Mouse (Mus musculus) limb, embryonic 12.5 days (tissue): ENCODE data around the gene Prl. TPM values are rescaled to one million over a fixed set of nuclear protein-coding genes. Genes with fewer than 3 reads are reported as not detected.
A peak's percentile ranks its signal among the peaks of the same experiment; 100 is the strongest.
"Not testable (repeated sequence)": the region's sequence is repeated elsewhere in the genome, so short reads cannot be mapped to it uniquely, and the experiment has no call there.

Experiments
- ATAC-seq: fragments of 200-750 bp; cut with Nextera tagmentation; 2 replicates; pipeline ENCODE4 v1.8.0; 2017; ENCODE audit warnings: low read depth, moderate TSS enrichment; ENCODE audit not compliant: insufficient number of reproducible peaks, insufficient read depth, low FRiP score, low TSS enrichment
- H3K27ac ChIP-seq: fragments of 300-500 bp; sonication (generic); 2 replicates; pipeline ENCODE4 v1.5.1; 2016; ENCODE audit warnings: mild to moderate bottlenecking, moderate library complexity
- H3K27me3 ChIP-seq: fragments of 300-500 bp; sonication (generic); 2 replicates; pipeline ENCODE4 v1.6.1; 2016; ENCODE audit warnings: mild to moderate bottlenecking, moderate library complexity
- H3K36me3 ChIP-seq: fragments of 300-500 bp; sonication (generic); 2 replicates; pipeline ENCODE4 v1.6.1; 2016; ENCODE audit warnings: mild to moderate bottlenecking, moderate library complexity
- H3K4me1 ChIP-seq: fragments of 300-500 bp; sonication (generic); replicated peaks from 2 replicates; pipeline ENCODE4 v1.6.1; 2016
- H3K4me2 ChIP-seq: fragments of 300-500 bp; sonication (generic); 2 replicates; pipeline ENCODE4 v1.6.1; 2016; ENCODE audit warnings: mild to moderate bottlenecking, moderate library complexity
- H3K4me3 ChIP-seq: fragments of 300-500 bp; sonication (generic); replicated peaks from 2 replicates; pipeline ENCODE4 v1.5.1; 2016; ENCODE audit warnings: mild to moderate bottlenecking
- H3K9ac ChIP-seq: fragments of 300-500 bp; sonication (generic); replicated peaks from 2 replicates; pipeline ENCODE4 v1.6.1; 2016; ENCODE audit warnings: mild to moderate bottlenecking, moderate library complexity
- H3K9me3 ChIP-seq: fragments of 300-500 bp; sonication (generic); 2 replicates; pipeline ENCODE4 v1.6.1; 2016; ENCODE audit warnings: mild to moderate bottlenecking, moderate library complexity
- WGBS: fragments of 180-500 bp; shearing (Covaris S2); methylation state at CpG from one replicate; pipeline ENCODE4 v1.1.7; 2016; 5-methylcytosine and 5-hydroxymethylcytosine counted together
- polyA plus RNA-seq: library from polyadenylated mRNA; unstranded; fragments of >200 nt; fragmentation: Nextera tagmentation; extraction: Ambion mirVana; gene quantifications from 2 replicates; pipeline ENCODE4 v1.2.1, GENCODE M21; 2016

The Prl gene
- polyA plus RNA-seq = not detected in 2 replicates

DNA sequence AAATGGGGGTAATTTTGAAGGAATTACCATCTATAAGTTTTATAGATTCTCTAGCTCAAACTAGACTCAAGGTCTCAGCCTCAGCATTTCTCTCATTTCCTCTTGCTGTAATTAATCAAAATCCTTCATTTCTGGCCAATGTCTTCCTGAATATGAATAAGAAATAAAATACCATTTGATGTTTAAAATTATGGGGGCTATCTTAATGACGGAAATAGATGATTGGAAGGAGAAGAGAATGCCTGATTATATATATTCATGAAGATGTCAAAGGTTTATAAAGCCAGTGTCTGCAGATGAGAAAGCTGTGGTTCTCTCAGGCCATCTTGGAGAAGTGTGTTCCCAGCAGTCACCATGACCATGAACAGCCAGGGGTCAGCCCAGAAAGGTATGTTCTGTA lies at the start of gene Prl:
Prl (plus strand) TSS at position 301 of the 400 bp plus-strand sequence.
- no peak for ATAC-seq
- Histone ChIP-seq H3K27me3 (no peaks in the 10 kb centered on the region), H3K9me3 (no peaks in the 10 kb centered on the region), H3K36me3 (no peaks in the 10 kb centered on the region), H3K27ac (no peak within 1 kb of the TSS), H3K4me1 (no peaks in the 10 kb centered on the region), H3K9ac (no peak within 1 kb of the TSS), H3K4me2 (no peak within 1 kb of the TSS), H3K4me3 (no peak within 1 kb of the TSS)
- 89% methylated on average over 1 of the region's 1 CpGs for WGBS

DNA sequence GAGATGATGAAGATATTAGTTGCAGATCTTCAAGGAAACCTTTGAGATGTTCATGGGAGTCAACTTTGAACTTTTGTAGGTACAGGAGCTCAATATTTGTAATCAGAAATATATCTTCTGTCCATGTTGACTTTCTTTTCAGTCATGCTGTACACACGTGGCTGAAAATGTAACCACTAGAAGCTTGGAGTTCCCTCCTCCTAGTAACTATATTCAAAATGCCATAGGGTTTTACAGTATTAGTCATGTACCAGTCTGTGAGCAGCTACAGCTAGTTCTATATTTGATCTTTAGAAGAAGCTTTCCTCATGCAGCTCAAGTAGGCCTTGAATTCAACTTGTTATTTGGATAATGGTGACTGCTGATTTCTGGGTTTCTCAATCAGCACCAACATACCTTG lies 30.8 kb upstream of the Prl start:
- no peaks in the 10 kb centered on the region for H3K36me3 ChIP-seq
- no peak for ATAC-seq
- no peaks in the 10 kb centered on the region for H3K9me3 ChIP-seq
- no peak overlapping the region for H3K4me3 ChIP-seq
- H3K9ac ChIP-seq = no peak overlapping the region
- no peak overlapping the region for H3K27ac ChIP-seq
- H3K4me2 ChIP-seq = no peak overlapping the region
- WGBS = 83% methylated on average over 1 of the region's 1 CpGs
- no peaks in the 10 kb centered on the region for H3K27me3 ChIP-seq
- peaks cover 13% of the 10 kb centered on the region for H3K4me1 ChIP-seq

DNA sequence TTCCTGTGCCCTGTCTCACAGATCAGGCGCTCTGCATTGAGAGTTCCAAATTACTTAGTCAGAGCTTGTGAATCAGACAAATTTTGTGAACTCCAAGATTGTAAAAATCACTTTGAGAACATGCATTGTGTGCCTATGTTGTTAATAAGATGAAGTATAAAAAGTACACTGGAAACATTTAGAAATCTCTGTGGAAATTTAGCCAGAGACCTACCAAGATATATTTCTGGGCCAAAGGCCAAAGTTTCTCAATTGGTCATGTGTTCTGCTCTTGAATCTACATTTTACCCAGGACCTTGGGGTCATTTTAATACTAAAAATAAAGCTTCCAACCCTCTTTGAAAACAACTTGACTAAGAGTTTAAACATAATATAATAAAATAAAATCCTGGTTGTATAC lies 30.0 kb upstream of the Prl start:
- Histone ChIP-seq H3K4me3 (no peak overlapping the region), H3K4me2 (no peak overlapping the region), H3K4me1 (peaks cover 18% of the 10 kb centered on the region), H3K36me3 (no peaks in the 10 kb centered on the region), H3K9ac (no peak overlapping the region), H3K27me3 (no peaks in the 10 kb centered on the region), H3K9me3 (no peaks in the 10 kb centered on the region), H3K27ac (no peak overlapping the region)
- no peak for ATAC-seq
- 83% methylated on average over 1 of the region's 1 CpGs for WGBS

DNA sequence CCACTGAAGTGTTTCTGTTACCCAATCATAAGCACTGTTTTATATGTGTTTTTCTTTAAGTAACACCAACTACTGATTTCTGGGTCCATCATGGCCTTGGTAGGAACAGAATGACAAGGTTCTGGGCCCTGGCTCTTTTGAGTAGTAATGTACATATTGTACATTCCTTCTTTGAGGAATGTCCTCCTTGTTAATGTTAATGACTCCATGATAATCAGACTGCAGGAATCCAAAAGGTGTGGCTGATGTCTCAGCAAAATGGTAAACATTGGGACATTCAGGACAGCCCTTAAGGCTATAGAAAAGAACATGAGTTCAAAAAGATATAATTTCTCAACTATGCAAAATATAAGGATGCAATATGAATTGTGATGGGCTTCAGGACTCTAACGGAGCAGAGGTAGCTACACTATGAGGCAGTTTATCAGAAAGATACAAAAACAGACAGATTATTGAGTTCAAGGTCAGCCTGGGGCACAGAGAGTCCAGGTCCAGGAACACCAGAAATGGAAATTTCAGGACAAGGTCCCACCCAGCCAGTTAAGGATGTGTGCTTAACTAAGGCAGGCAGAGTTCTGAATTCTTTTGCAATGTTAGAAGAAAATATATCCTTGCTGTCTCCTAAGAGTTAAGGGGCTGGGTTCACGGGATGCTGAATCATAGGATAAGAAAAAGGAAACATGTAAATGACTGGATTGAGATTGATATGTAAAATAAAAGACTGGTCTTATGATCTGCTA lies 28.7 kb upstream of the Prl start:
- no peak for ATAC-seq
- Histone ChIP-seq H3K27me3 (no peaks in the 10 kb centered on the region), H3K9ac (no peak overlapping the region), H3K4me2 (no peak overlapping the region), H3K4me3 (no peak overlapping the region), H3K27ac (no peak overlapping the region), H3K36me3 (no peaks in the 10 kb centered on the region), H3K4me1 (peaks cover 18% of the 10 kb centered on the region), H3K9me3 (no peaks in the 10 kb centered on the region)
- 93% methylated on average over 2 of the region's 2 CpGs for WGBS

DNA sequence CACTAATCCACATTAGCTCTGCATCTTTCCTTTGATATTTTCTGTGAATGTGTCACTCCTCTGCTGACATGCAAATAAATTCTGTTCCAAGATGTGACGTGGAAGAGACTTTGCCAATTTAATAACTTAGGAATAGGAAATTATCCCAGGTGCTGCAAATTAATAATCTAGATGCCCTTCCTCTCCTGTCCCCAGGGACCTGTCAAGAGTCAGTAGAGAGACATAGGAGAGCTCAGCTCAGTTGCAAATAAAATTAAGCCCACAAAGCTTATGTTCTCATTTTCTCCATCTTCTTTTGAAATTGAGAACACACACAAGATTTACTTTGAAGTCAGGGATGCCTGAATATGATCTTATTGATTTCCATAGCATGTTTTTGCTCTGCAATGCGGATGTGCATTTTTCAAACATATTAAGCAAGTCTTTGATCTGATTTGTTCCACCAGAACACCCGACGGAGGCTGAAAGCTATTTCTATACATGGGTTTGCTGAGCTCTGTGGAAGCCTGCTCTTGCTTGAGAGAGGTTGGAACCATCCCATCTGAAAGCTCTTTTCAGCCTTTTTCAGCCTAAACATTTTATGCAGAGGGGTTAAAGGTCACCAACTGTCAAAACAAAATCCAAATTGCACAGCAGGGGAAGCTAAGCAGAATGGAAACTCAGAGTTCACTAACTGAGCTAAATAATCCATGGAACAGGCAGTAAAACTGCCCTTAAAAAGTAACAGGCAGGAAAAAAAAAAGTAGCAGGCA lies 26.1 kb upstream of the Prl start:
- 16% methylated on average over 4 of the region's 4 CpGs for WGBS
- H3K9me3 ChIP-seq = no peaks in the 10 kb centered on the region

DNA sequence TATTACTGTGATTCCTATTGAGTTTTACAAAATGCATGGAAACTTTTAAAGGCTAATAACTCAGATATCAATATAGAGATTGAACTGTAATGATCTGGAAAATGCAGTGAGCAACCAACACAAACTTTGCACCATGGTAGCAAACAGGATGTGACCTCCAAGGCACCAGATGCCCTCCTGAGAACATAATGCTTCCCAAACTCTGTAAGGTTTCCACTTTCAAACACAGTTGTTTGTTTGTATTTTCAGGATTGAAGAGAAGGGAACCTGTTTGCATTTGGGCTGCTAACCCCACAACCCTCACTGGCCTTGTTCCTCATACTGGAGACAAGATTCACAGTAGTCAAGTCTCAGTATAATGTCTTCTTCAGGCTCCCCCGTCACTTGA lies 25.5 kb upstream of the Prl start:
- no peak for ATAC-seq
- WGBS = 59% methylated on average over 1 of the region's 1 CpGs

More for the DNA sequence above, 26.1 kb upstream of the Prl start:
- peaks cover 18% of the 10 kb centered on the region for H3K4me1 ChIP-seq
- ATAC-seq = peak; percentile 47
- no peak overlapping the region for H3K9ac ChIP-seq
- H3K36me3 ChIP-seq = no peaks in the 10 kb centered on the region
- peak overlapping the region; percentile 69 for H3K27ac ChIP-seq
- H3K4me2 ChIP-seq = no peak overlapping the region
- no peaks in the 10 kb centered on the region for H3K27me3 ChIP-seq
- no peak overlapping the region for H3K4me3 ChIP-seq

DNA sequence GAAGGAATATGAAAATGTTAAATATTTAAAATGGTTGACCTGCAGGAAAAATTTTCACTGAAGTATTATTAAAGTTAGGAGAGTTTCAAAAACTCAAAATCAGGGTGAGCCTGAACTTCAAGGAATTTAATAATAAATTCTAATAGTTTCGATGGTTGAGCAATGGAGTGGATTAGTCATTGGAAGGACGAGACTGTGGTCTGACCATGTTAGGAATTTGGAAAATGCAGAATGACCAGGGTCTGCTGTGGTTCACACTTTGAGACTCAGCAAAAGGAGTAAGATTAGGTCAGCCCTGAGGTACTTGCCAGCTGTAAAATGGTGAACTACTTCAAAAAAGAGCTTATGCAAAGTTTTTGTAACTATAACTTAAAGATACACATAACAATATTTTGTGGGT lies 24.4 kb upstream of the Prl start:
- Histone ChIP-seq H3K27me3 (no peaks in the 10 kb centered on the region), H3K4me3 (no peak overlapping the region), H3K36me3 (no peaks in the 10 kb centered on the region), H3K9me3 (no peaks in the 10 kb centered on the region), H3K9ac (no peak overlapping the region), H3K4me2 (no peak overlapping the region), H3K27ac (no peak overlapping the region), H3K4me1 (peaks cover 18% of the 10 kb centered on the region)
- ATAC-seq = no peak
- WGBS = 82% methylated on average over 2 of the region's 2 CpGs

More for the DNA sequence above, 25.5 kb upstream of the Prl start:
- Histone ChIP-seq H3K4me3 (no peak overlapping the region), H3K27me3 (no peaks in the 10 kb centered on the region), H3K9me3 (no peaks in the 10 kb centered on the region), H3K4me2 (no peak overlapping the region), H3K4me1 (peaks cover 18% of the 10 kb centered on the region), H3K27ac (peak overlapping the region; percentile 78; the same call in 1 of the 2 replicates), H3K36me3 (no peaks in the 10 kb centered on the region), H3K9ac (no peak overlapping the region)

DNA sequence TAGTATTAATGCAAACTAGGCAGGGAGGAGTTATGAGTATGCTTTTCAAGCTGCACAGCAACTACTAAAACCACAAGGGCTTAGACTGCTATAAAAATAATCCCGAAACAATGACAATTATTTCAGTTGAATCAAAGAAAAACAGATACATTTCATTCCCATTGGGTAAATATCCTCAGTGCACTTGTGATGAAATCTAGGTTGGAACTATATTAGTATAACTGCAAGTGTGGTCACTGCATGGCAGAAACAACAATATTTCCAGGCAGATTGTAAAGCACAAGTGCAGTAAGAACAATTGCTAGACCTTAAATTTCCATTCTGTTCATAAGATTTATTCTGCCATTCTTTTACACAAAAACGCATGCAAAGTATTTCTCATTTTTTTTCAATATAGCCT lies 15.2 kb upstream of the Prl start:
- ATAC-seq = no peak
- Histone ChIP-seq H3K27me3 (no peaks in the 10 kb centered on the region), H3K4me2 (no peak overlapping the region), H3K9ac (no peak overlapping the region), H3K36me3 (no peaks in the 10 kb centered on the region), H3K4me1 (no peaks in the 10 kb centered on the region), H3K4me3 (no peak overlapping the region), H3K27ac (no peak overlapping the region), H3K9me3 (no peaks in the 10 kb centered on the region)
- 83% methylated on average over 2 of the region's 2 CpGs for WGBS

DNA sequence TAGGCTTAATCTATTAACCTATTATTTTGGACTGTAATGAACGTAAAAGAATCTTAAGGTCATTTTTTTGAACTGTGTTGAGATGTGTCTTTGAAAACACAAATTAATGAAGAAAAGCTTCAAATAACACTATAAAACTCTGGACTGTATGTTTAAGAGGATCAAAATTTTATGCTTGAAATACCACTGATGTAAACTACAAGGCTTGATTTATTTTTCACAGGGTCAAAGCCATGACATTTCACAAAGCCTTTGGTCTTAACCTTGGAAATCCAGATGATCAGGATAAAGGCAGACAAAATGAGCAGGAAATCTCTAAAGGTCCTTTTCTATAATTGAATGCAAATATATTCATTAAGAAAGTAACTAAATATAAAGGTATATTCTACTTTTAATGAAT lies 14.0 kb upstream of the Prl start:
- H3K27me3 ChIP-seq = no peaks in the 10 kb centered on the region
- no peaks in the 10 kb centered on the region for H3K9me3 ChIP-seq
- no peak for ATAC-seq
- H3K36me3 ChIP-seq = no peaks in the 10 kb centered on the region
- WGBS = 85% methylated on average over 1 of the region's 1 CpGs
- no peaks in the 10 kb centered on the region for H3K4me1 ChIP-seq
- H3K27ac ChIP-seq = no peak overlapping the region
- H3K4me3 ChIP-seq = no peak overlapping the region
- H3K9ac ChIP-seq = no peak overlapping the region
- H3K4me2 ChIP-seq = no peak overlapping the region

DNA sequence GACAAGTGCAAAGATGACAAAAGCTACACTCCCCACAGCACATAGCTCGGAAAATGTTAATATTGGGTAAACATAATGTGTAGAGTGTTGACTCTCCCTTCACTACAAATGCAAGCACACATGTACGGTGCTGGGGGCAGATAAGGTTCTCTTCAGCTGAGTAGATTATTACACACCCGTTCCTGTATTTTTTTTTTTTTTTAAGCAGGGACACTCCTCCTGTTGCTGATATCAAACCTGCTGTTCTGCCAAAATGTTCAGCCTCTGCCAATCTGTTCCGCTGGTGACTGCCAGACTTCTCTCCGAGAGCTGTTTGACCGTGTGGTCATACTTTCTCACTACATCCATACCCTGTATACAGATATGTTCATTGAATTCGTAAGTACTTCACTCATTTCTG lies 1.8 kb downstream of the Prl start:
- ATAC-seq = no peak
- H3K9me3 ChIP-seq = no peaks in the 10 kb centered on the region
- no peak overlapping the region for H3K27ac ChIP-seq
- H3K4me1 ChIP-seq = no peaks in the 10 kb centered on the region
- H3K36me3 ChIP-seq = no peaks in the 10 kb centered on the region
- WGBS = 93% methylated on average over 7 of the region's 7 CpGs
- H3K4me2 ChIP-seq = no peak overlapping the region
- no peak overlapping the region for H3K9ac ChIP-seq
- no peak overlapping the region for H3K4me3 ChIP-seq
- no peaks in the 10 kb centered on the region for H3K27me3 ChIP-seq

DNA sequence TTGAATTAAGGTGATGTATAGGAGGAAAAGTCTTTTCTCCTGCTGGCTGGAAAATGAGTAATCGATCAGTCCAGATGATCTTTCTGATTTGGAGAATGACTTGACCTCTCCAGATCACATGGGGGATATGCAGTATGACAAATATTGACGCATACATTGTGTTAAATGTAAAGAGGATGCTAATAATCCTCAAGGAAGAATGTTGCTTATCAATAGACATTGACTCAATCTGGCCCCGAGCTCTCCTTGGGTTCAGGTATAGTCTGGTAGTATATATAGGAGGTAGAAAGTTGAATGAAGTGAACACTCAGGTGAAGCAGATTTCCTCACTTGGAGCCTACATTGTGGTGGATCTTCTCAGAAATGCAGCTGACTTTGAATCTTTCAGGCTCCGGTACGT lies 36.5 kb downstream of the Prl start, which contains the start of gene Prl3d1:
Prl3d1 (plus strand) TSS at position 301 of the 400 bp plus-strand sequence.
- WGBS = 89% methylated on average over 5 of the region's 5 CpGs
- H3K9me3 ChIP-seq, H3K27me3 ChIP-seq, ATAC-seq, H3K36me3 ChIP-seq, H3K4me2 ChIP-seq, H3K9ac ChIP-seq, H3K4me3 ChIP-seq, H3K4me1 ChIP-seq, H3K27ac ChIP-seq: not testable (repeated sequence)
